Mouse (Mus musculus) brain, embryonic 18.5 days (tissue): ENCODE data around the gene Gdpd3.
"Not testable (repeated sequence)": the region's sequence is repeated elsewhere in the genome, so short reads cannot be mapped to it uniquely, and the experiment has no call there.

ENCODE experiments used
- DNase-seq: peaks from one replicate; pipeline ENCODE4 v3.0.0-alpha.2; 2012; ENCODE audit warnings: low read depth, low spot score

Gdpd3 gene

GRCm38 (mm10) chr7:126760391-126760802 lies 5.7 kb upstream of the Gdpd3 start:
- no peak for DNase-seq

GRCm38 (mm10) chr7:126760956-126761355 lies 5.2 kb upstream of the Gdpd3 start:
- no peak for DNase-seq

- no peak for DNase-seq
Measured at GRCm38 (mm10) chr7:126761529-126762067, 4.5 kb upstream of the Gdpd3 start.

GRCm38 (mm10) chr7:126762471-126763008 lies 3.6 kb upstream of the Gdpd3 start:
- no peak for DNase-seq

GRCm38 (mm10) chr7:126765540-126765939 lies 594 bp upstream of the Gdpd3 start:
- DNase-seq: no peak

GRCm38 (mm10) chr7:126767001-126767400 lies 867 bp downstream of the Gdpd3 start:
- no peak for DNase-seq

- no peak for DNase-seq
Measured at GRCm38 (mm10) chr7:126770784-126771183, 4.7 kb downstream of the Gdpd3 start.

GRCm38 (mm10) chr7:126773351-126773750 lies 7.2 kb downstream of the Gdpd3 start:
- no peak for DNase-seq

- DNase-seq: no peak
Measured at GRCm38 (mm10) chr7:126774463-126774862, 8.3 kb downstream of the Gdpd3 start.

- DNase-seq: no peak
Measured at GRCm38 (mm10) chr7:126775185-126775977, 9.2 kb downstream of the Gdpd3 start.

- DNase-seq: no peak
Measured at GRCm38 (mm10) chr7:126775978-126776234, 9.8 kb downstream of the Gdpd3 start.

GRCm38 (mm10) chr7:126776598-126777057 lies 10.5 kb downstream of the Gdpd3 start, which contains the start of gene Ypel3:
Gene Ypel3, plus strand, starts transcription at chr7:126776955.
- peak; percentile 80 for DNase-seq

- no peak for DNase-seq
Measured at GRCm38 (mm10) chr7:126777476-126777875, 11.3 kb downstream of the Gdpd3 start.

- no peak for DNase-seq
Measured at GRCm38 (mm10) chr7:126778147-126778546, 12.0 kb downstream of the Gdpd3 start.

- DNase-seq: not testable (repeated sequence)
Measured at GRCm38 (mm10) chr7:126779101-126779500, 13.0 kb downstream of the Gdpd3 start.

- DNase-seq: peak; percentile 84
Measured at GRCm38 (mm10) chr7:126779983-126780970, 14.1 kb downstream of the Gdpd3 start.

GRCm38 (mm10) chr7:126780971-126781635 lies 15.0 kb downstream of the Gdpd3 start, which contains the start of gene Tbx6:
Gene Tbx6, plus strand, starts transcription at chr7:126781483.
- DNase-seq: no peak

- DNase-seq: no peak
Measured at GRCm38 (mm10) chr7:126781661-126782370, 15.7 kb downstream of the Gdpd3 start.

- no peak for DNase-seq
Measured at GRCm38 (mm10) chr7:126782693-126783092, 16.6 kb downstream of the Gdpd3 start.

GRCm38 (mm10) chr7:126784469-126784868 lies 18.3 kb downstream of the Gdpd3 start:
- no peak for DNase-seq

GRCm38 (mm10) chr7:126785056-126785455 lies 18.9 kb downstream of the Gdpd3 start:
- no peak for DNase-seq
